Mouse (Mus musculus) testis, postnatal 10 days (tissue): ENCODE measurements around the gene Olfr71.

Experiments
- DNase-seq: peaks from one replicate; pipeline ENCODE4 v3.0.0; 2021; ENCODE audit warnings: low spot score

Gene Olfr71

DNA sequence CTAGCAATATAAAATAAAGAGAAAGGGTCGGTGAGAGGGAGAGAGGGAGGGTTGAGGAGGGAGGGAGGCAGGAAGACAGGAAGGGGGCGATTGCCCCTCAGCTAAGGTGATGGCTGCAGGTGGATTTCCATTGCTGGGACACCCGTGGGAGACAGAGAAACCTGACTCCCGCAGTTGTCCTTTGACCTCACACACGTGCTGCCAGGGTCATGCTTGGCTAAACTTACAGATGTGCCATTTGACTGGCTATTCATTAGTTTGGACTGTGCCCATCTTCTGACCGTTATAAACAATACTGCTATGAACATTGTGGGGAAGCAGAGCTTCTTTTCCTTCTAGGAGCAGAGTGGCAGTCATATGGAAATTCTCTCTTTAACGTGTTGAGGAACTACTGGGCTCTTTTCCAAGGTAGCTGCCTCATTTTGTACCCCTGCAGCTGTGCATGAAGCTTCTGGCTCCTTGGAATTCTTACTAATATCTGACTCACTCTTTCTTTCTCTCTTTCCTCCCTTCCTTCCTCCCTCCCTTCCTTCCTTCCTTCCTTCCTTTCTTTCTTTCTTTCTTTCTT, 3.7 kb upstream of the Olfr71 start:
- no peak for DNase-seq

DNA sequence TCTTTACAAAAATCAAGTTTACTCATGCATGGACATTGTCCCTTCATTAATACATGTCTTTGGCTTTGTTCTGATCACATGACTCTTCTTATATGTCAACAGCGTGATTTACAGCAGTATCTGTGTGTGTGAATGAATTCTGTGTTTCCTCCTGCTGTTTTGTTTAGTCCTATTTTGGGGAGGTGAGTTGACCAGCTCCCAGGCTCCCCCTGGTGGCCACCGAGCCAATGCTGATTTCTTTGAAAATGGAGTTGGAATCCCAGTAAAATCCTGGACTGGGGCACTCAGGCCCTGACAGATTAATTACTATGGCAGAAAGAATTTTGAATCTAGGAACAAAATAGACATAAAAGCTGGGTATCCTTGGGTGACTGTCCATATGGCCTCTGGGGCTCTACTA, 1.8 kb upstream of the Olfr71 start:
- peak; percentile 96 for DNase-seq

DNA sequence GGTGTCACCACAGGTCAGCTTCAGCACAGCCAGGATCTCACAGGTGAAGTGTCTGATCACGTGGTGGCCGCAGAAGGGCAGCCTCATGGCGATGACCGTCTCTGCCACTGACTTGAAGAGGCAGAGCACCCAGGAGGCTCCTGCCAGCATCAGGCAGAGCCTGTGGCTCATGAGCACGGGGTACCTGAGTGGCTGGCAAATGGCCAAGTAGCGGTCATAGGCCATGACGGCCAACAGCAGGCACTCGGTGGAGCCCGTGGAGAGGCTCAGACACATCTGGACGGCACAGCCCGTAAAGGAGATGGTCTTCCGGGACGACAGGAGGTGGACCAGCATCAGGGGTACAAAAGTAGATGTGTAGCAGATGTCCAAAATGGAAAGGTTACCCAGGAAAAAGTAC, 4.1 kb downstream of the Olfr71 start:
- DNase-seq: peak; percentile 61

DNA sequence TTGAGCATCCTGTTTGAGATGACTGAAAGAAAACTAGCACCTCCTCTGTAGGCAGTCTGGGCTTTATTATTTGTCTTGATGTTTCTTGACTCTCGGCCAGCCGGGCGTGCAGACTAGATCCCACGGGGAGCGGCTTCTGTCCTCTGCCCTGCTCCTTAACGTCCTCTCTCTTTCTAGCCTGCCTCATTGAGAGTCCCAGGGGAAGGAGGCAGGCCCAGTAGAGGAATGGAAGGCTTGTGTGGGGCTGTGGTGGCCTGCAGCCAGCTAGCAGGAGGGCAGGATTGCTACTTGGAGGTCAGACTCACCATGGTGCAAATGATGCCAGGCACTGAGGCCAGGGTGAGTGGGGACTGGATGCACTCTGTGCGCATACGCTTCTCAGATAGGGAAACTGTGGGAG, 6.2 kb downstream of the Olfr71 start:
- DNase-seq: no peak

DNA sequence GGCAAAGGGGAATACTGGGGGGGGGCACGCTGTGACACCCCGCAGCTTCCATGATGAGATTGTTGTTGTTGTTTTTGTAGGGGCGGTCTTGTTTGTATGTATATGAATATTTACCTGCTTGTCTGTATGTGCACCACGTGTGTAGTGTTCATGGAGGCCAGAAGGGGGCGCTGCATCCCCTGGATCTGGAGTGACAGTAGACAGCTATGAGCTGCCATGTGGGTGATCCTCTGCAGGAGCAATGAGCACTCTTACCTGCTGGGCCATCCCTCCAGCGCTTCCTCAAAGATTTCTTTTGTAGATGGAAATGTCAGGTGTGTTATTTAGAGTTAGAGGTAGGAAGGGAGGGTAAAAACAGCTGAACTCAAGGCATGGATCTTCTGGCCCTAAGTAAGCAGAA, 6.6 kb downstream of the Olfr71 start:
- no peak for DNase-seq

DNA sequence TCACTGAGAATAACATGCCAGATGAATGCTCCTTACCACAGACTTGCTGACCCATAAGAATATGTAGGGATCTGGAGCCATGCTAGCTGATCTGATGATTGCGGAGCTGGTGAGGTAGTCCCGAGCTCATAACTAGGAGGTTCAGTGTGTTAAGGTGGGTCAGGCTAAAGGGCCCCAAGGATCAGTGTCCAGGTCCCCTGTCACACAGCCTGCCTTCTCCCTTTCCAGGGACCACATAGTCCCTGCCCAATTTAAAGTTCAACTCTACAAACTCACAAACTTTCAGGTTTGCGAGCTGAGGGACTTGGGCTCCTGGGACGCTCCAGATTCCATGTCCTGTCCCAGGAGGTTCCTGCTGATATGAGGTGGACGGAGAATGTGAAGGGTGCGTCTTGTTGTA, 9.3 kb downstream of the Olfr71 start, which contains the start of gene Olfr70:
Gene Olfr70, minus strand, starts transcription at position 101 of the 400 bp plus-strand sequence.
- DNase-seq: no peak

DNA sequence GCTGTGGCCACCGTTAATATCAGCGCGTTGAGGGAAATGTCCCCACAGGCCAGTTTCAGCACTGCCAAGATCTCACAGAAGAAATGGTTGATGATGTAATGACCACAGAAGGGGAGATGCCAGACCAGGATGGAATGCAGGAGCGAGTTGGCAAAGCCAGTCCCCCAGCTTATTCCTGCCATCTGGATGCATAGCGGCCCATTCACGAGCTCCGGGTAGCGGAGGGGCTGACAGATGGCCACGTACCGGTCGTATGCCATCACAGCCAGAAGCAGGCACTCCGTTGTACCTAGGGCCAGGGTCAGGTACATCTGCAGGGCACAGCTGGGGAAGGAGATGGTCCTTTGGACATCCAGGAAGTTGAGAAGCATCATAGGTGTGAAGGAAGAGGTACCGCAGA, 13.5 kb downstream of the Olfr71 start:
- no peak for DNase-seq

DNA sequence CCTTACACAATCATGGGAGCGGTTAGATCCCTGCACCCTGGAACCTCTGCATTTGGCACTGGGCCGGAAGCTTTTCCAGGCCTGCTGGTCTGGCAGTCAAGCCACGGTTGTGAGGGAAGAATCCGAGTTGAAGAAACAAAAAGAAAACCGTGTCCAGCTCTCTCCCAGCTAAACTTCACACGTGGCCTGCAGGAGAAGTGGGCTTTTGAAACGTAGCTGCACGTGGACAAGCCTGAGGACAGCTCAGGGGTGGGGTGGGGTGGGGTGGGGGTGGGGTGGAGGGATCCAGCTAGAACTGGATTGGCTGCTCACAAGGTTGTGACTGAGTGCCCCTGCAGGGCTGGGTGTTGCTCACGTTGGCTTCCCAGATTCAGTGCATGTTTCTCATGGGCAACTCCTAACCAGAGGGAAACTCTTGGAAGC, 14.8 kb downstream of the Olfr71 start:
- no peak for DNase-seq

DNA sequence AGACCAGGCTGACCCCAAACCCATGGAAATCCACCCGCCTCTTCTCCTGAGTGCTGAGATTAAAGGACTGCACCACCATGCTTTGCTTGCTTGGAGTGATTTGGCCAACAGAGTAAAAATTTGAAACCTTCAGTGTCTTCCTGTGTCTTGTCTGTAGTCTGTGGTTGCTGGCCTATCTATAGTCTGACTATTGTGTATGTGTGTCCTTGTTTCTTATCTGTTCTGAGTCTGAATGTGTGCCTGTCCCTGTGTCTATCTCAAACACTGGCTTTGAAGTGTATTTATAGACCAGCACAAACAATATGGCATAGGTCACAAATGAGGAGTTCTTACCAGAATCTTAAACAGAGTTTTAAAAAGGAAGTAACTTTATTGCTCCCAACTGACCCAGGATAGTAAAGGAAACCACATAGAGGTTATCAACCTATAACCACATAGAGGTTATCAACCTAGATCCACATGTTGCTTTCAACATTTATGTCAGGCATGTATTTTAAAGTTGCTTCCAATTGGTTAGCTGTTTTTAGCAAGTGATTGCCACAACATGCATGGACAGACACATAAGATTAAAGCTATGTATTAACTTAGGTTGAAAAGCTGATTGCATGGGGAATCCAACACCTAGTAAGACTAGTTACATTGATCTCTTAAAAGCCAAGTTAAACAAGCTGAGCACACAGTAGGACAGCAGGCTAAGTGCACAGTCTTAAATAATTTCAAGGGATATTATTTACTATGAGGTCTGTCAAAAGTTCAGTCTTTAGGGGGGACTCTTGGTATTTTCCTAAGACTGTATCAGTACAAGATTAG, 15.4 kb downstream of the Olfr71 start:
- DNase-seq: no peak

DNA sequence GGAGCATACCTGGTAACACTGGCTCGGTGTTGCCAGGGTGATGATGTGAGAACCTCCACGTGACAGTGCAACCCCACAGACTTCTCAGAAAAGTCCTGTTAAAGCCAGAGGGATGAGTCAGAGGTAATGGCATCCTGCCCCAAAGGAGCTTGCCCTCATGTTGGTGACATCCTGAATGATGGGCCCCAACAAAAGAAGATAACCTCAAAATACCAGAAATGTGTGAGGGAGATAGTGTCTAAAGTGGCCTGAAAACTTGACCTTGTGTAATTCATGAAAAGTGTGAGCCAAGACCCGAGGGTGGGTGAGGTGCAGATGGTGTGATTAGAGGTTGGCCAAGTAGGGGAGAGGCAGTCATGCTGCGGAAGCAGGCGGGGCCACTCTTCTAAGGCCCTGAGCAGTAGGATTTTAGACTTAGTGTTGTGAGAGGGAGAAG, 16.2 kb downstream of the Olfr71 start:
- no peak for DNase-seq

DNA sequence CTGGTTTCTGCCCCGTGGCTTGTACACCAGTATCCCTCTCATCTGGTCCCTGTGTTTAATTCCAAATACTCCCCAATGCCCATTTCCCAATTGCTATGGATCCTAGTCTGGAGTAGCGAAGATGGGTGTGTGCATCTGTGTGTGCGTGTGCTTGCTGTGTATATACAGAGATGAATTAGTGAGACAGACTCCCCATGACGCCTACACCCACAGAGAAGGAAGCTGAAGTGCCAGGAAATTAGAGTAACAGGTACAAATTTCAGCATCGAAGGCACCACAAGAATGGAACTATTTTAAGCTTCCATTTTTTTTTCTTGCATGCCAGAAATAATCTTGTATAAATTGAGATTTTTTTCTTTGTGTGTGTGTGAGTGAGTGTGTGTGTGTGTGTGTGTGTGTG, 19.0 kb downstream of the Olfr71 start:
- no peak for DNase-seq

DNA sequence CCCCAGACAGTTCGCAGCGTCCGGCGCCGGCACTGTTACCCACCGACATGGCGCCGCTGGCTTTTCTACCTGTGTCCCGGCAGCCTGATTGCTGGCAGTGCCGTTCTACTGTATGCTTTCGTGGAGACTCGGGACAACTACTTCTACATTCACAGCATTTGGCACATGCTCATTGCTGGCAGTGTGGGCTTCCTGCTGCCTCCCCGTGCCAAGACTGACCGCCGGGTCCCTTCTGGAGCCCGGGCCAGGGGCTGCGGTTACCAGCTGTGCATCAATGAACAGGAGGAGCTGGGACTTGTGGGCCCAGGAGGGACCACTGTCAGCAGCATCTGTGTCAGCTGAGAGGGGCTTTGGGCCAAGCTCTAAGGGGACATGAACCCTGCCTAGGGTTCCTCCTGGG, 20.0 kb downstream of the Olfr71 start:
- no peak for DNase-seq

DNA sequence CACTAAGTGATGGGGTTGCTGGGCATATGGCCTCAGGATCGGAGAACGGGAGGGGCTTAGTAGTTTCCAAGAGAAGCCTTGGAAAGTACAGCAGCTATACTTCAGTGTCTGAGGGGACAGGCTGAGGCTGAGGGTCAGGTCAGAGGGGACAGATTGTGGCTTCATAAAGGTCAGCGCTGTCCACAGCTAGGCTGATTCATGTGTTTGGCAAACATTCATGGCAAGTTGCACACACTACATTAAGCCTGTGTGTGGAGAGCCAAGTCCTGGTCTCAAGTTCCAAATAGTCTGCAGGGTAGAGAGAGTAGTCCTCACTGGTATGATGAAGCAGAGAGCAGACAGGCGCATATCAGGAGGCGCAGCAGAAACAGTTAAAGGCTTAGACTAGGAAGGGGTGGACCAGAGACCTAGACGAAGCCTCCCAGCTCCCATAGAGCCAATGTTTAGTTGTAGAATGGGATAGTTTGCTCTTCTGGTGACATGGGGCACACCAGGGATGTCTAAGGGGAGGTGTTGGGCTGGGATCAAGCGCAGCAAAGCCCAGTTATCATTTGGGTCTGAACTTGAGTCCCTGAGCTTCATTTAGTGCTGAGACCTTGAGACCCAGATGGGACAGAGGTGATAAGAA, 30.5 kb downstream of the Olfr71 start:
- DNase-seq: no peak

DNA sequence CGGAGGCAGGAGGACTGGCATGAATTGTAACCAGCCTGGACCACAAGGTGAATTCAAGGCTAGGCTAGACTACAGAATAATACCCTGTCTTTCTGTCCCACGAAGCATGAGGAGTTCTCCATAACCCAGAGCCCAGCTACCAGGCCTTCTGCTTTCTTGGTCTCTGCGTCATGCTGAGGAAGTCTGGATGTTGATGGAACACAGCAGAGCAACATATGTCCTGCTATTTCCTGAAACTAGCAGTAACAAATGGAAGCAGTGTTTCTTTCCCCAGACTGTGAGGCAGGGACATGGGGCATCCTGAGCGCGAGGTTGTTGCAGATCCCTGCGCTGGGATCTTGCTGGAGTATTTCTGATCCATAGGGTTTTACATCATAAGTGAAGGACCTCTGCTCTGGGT, 31.5 kb downstream of the Olfr71 start:
- no peak for DNase-seq

DNA sequence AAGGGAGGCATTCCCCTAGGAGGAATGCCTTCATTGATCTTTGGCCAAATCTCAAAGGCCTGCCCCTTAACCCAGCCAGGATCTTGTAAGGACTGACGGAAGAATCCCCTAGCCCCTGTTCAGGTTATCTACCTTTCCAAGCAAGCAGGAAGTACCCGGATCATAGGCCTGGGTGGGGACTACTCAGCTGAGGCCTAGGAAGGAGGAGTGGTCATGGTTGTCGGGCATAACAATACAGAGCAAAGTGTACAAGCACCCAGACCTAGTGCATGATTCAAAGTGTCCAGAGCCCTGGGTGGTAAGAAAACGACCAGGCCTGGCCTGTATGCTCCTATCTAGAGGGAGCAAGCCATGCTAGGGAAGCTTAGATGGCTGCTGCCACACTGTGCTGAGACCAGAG, 34.4 kb downstream of the Olfr71 start:
- no peak for DNase-seq

DNA sequence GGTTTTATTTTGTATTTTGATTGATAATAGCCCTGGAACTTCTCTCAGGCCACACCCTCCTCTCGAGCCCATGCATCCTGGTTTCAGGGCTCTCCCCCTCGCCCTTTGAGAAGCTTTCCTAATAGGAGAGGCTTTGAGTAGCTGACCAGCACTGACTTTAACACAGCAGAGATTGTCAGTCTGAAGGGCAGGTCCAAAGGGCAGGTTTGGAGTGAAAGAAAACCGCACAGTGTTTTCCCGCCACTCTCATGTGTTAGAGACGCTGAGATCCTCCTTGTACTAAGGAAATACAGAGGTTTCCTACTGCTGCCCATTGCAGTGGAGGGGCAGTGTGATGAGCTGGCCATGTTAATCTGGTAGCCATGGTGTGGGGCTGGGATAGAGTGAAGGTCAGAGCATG, 35.1 kb downstream of the Olfr71 start:
- DNase-seq: no peak

DNA sequence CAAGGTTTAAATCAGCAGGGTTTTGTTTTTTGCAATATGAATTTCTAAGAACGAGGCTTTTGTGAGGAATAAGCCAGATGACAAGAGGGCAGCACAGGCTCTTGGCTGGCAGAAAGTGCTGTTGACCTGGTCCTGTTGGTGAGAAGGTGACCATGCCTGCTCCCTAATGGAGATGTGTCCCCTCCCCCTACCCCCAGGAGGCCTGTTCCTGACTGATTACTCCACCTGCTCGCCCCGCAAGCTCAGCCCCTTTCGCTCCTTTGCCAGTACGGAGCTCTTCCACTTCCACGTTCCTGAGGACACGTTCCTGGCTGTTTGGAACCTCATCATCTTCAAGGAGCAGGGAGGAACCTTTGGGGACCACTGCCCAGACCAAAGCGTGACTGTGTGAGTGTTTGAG, 36.4 kb downstream of the Olfr71 start:
- no peak for DNase-seq

DNA sequence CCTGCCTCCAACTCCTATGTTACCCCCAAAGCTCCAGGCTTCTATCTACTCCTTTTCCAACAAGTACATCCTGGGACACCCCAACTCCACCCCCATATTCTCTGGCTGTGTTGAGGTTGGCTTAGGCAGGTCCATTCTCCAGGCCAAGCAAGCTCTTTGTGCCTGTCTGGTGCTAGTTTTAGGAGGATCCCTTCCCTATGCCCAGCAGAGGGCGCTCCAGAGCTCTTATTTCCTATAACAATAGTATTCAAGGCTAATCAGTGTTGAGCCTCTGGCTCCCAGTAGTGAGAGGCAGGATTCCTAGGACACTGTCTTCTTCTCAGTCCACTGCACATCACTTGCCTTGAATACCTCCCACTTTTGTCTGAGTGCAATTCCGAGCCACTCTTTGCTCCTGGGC, 38.0 kb downstream of the Olfr71 start:
- DNase-seq: peak; percentile 96

DNA sequence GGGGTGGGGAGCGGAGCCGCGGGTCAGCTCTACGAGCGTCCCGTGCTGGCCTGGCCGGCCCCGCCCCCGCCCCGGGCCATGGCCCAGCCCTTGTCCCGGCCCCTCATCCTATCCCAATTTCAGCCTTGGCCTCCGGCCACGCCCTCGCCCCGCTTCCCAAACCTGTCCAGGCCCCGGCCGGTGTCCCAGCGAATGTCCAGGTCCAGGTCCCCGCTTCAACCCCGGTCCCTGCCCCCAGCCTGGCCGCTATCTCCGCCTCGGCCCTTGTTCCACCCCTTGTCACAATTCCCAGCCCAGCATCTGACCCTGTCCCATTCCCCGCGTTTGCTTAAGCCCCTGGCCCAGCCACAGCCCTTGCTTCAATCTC, 40.6 kb downstream of the Olfr71 start:
- DNase-seq: peak; percentile 83

DNA sequence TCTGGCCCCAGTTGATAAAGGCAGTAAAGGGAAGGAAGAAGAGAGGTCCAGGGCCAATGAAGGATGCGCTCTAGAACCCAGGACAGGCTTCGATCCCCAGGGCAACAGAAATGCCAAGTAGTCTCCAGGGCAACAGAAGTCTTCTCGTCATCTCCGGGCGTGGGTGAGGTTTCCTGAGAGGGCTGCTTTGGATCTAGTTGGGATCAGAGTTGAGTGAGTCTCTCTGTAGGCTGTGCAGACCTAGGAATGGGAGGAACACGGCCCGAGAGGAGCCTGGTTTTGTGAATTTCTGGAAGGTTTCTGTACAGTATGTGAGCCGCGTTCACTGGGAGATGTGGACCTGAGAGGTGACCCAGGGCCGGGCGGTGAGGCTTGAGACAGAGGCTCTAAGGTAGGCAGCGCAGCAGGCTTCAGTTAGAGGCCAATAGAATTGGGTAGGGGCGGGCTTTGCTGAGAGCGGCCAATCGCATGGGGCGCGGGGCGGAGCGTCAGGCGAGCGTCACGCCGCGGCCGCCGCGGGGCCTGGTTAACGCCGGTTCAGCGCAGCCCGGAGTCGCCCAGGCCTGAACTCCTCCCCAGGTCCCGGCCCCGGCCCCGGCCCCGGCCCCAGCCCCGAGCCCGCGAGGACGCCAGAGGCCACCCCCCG, 41.1 kb downstream of the Olfr71 start, which contains the start of the genes Tmem8b and Fam221b:
Gene Tmem8b, plus strand, starts transcription at position 190 of the 646 bp plus-strand sequence.
Gene Fam221b, minus strand, starts transcription at position 364 of the 646 bp plus-strand sequence.
- DNase-seq: peak; percentile 94

DNA sequence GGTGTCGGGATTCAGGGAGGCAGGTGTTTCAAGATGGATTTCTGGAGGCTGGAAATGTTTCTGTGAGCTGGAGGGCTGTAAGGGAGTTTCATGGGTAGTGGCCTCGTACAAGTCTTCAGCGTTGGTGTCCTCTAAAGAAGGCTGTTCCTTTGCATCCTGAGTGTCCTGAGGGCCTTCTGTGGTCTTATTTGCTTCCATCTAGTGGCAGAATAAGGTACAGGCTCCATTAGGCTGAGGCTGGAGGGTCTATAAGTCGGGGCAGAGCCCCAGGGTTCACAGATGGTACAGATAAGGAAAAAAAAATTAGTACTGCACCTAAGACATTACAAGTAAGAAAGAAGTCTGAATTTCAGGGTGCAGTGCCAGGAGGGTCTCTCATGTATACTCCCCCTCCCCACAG, 43.6 kb downstream of the Olfr71 start:
- no peak for DNase-seq

DNA sequence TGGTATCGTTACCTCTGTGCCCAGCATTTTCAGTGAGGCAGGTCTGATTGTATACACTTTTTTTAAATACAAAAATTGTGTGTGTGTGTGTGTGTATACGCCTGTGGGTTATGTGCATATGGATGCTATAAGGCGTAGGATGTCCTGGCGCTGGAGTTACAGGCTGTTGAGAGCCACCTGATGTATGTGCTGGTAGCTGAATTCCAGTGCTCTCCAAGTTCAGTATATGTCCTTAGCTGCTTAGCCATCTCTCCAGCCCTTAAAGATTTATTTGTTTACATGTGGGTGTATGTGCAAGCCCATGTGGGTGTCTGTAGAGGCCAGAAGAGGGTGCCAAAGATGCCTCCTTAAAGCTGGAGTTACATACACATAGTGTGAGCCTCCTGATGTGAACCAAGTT, 52.9 kb downstream of the Olfr71 start:
- no peak for DNase-seq
